Mouse (Mus musculus): ENCODE measurements around the gene Slc38a7.
"Not testable (repeated sequence)": the region's sequence is repeated elsewhere in the genome, so short reads cannot be mapped to it uniquely, and the experiment has no call there.

The Slc38a7 gene

GRCm38 (mm10) chr8:95807861-95808260 lies 45.5 kb downstream of the Slc38a7 start:
- peak; percentile 91 for ATAC-seq (ENCODE audit: low TSS enrichment)

GRCm38 (mm10) chr8:95807331-95807843 lies 46.0 kb downstream of the Slc38a7 start, which contains the start of gene Cnot1:
Cnot1 (minus strand) TSS chr8:95807464.
- ATAC-seq (ENCODE audit: low TSS enrichment) = peak; percentile 93

- ATAC-seq (ENCODE audit: low TSS enrichment) = peak; percentile 2; the same call in 1 of the 2 replicates
These were observed 46.7 kb downstream of the Slc38a7 start for GRCm38 (mm10) chr8:95806461-95807191.

GRCm38 (mm10) chr8:95805482-95805881 lies 47.9 kb downstream of the Slc38a7 start:
- ATAC-seq (ENCODE audit: low TSS enrichment) = no peak

DNA sequence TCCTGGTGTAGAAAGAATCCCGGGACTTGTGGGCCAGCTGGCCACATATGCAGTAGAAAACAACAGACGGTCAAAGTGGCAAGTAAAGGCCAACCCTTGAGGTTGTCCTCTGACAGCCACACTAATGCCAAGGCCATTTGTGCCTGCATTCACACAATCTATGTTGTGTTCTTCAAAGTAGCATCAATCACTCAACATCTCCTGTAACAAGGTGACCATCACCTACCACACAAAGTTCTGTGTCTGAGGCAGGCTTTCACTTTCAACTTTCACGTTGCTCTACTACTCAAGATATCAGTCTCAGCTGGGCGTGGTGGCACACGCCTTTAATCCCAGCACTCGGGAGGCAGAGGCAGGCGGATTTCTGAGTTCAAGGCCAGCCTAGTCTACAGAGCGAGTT lies 51.1 kb downstream of the Slc38a7 start:
- no peak for ATAC-seq (ENCODE audit: low TSS enrichment)

GRCm38 (mm10) chr8:95801476-95802064 lies 51.8 kb downstream of the Slc38a7 start:
- peak; percentile 55; the same call in 1 of the 2 replicates for ATAC-seq (ENCODE audit: low TSS enrichment)

- ATAC-seq (ENCODE audit: low TSS enrichment) = no peak
These were observed 53.0 kb downstream of the Slc38a7 start for GRCm38 (mm10) chr8:95800353-95800752.

GRCm38 (mm10) chr8:95799891-95800290 lies 53.4 kb downstream of the Slc38a7 start:
- no peak for ATAC-seq (ENCODE audit: low TSS enrichment)

DNA sequence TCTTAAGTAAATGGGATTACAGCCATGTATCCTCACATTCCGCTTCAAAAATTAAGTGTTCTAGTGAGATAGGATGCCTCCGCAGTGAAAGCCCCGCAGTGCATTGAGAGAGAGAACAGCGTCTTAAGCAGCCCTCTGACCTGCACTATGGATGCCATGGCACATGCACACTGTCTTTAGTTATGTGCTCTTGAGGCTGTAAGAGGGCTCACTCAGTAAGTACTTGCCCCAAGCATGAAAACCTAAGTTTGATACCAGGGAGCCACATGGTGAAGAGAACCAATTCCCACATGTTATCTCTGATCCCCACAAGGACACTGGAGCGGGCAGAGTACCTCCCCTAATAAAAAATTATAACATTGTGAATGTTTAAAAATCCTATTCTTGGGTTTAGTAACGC lies 54.2 kb downstream of the Slc38a7 start:
- no peak for ATAC-seq (ENCODE audit: low TSS enrichment)

DNA sequence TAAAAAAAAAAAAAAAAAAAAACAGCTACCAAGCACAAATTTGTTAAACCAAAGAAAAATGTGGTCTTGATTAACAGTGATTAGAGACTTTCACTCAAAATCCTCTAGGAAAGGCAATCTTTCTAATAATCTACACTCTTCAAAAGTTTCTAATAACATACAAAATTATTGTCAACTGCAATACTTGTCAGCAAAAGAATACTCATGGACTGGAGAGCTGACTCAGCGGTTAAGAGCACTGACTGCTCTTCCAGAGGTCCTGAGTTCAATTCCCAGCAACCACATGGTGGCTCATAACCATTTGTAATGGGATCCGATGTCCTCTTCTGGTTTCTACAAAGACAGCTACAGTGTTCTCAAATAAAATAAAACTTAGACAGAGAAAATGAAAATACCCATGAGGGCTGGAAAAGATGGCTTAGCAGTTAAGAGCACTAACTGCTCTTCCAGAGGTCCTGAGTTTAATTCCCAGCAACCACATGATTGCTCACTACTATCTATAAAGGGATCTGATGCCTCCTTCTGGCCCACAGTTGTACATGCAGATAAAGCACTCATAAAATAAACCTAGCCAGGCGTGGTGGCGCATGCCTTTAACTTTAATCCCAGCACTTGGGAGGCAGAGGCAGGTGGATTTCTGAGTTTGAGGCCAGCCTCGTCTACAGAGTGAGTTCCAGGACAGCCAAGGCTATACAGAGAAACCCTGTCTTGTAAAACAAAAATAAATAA lies 57.8 kb downstream of the Slc38a7 start:
- not testable (repeated sequence) for ATAC-seq (ENCODE audit: low TSS enrichment)

Data from frontal cortex, adult (tissue).